Mouse (Mus musculus): Measurements from ENCODE around the gene Ccdc107. TPM values are rescaled to one million over a fixed set of nuclear protein-coding genes. Genes with fewer than 3 reads are reported as not detected.

Gene Ccdc107
- total and polyA plus RNA-seq, 2 experiments, result 221 to 260 TPM

GRCm38 (mm10) chr4:43519551-43519950 lies 26.9 kb downstream of the Ccdc107 start:
- no peaks in the 10 kb centered on the region for H3K36me3 ChIP-seq (ENCODE audit: control insufficient read depth, insufficient read depth, low read length)
- H3K4me1 ChIP-seq (ENCODE audit: control insufficient read depth, insufficient read depth, low read length), result peaks cover 11% of the 10 kb centered on the region
- no peaks in the 10 kb centered on the region for H3K79me2 ChIP-seq (ENCODE audit: control insufficient read depth, insufficient read depth, low read length)
- H3K27ac ChIP-seq (replicated peaks; ENCODE audit: insufficient read depth, low read depth, low read length), result 0 out of 2 replicates have a peak overlapping the region, but pooled peaks have one; percentile 21
- peak; percentile 79 for DNase-seq (ENCODE audit: extremely low read depth, low read depth, low spot score)
- TF ChIP-seq CTCF (IDR thresholded peaks at IDR 0.05; ENCODE audit: low read depth, low read length), result no peak
- no peak for TF ChIP-seq POLR2A (IDR thresholded peaks at IDR 0.05; ENCODE audit: extremely low read depth, insufficient read depth, low read length)
- no peaks in the 10 kb centered on the region for H3K27me3 ChIP-seq (ENCODE audit: control insufficient read depth, insufficient read depth, low read length)
- WGBS, result 18% methylated on average over 10 of the region's 10 CpGs
- H3K9ac ChIP-seq (ENCODE audit: low read depth, low read length), result peak overlapping the region; percentile 38; the same call in 1 of the 2 replicates
- H3K4me3 ChIP-seq (ENCODE audit: insufficient read depth, low read depth, low read length), result no peak overlapping the region

- Histone ChIP-seq H3K4me3 (ENCODE audit: insufficient read depth, low read depth, low read length) (no peak overlapping the region), H3K27me3 (ENCODE audit: control insufficient read depth, insufficient read depth, low read length) (no peaks in the 10 kb centered on the region), H3K27ac (replicated peaks; ENCODE audit: insufficient read depth, low read depth, low read length) (0 out of 2 replicates have a peak overlapping the region, but pooled peaks have one; percentile 21), H3K9ac (ENCODE audit: low read depth, low read length) (peak overlapping the region; percentile 38; the same call in 1 of the 2 replicates), H3K4me1 (ENCODE audit: control insufficient read depth, insufficient read depth, low read length) (peaks cover 11% of the 10 kb centered on the region), H3K36me3 (ENCODE audit: control insufficient read depth, insufficient read depth, low read length) (no peaks in the 10 kb centered on the region), H3K79me2 (ENCODE audit: control insufficient read depth, insufficient read depth, low read length) (no peaks in the 10 kb centered on the region)
- DNase-seq (ENCODE audit: extremely low read depth, low read depth, low spot score), result peak; percentile 64
- 20% methylated on average over 6 of the region's 6 CpGs for WGBS
- no peak for TF ChIP-seq POLR2A (IDR thresholded peaks at IDR 0.05; ENCODE audit: extremely low read depth, insufficient read depth, low read length)
- TF ChIP-seq CTCF (IDR thresholded peaks at IDR 0.05; ENCODE audit: low read depth, low read length), result no peak
Observed at GRCm38 (mm10) chr4:43519956-43520355, 27.3 kb downstream of the Ccdc107 start.

GRCm38 (mm10) chr4:43527880-43528279 lies 35.2 kb downstream of the Ccdc107 start:
- Histone ChIP-seq H3K9ac (ENCODE audit: low read depth, low read length) (no peak overlapping the region), H3K27me3 (ENCODE audit: control insufficient read depth, insufficient read depth, low read length) (no peaks in the 10 kb centered on the region), H3K27ac (replicated peaks; ENCODE audit: insufficient read depth, low read depth, low read length) (no peak overlapping the region), H3K36me3 (ENCODE audit: control insufficient read depth, insufficient read depth, low read length) (peaks cover 7% of the 10 kb centered on the region; the same call in 1 of the 2 replicates), H3K4me3 (ENCODE audit: insufficient read depth, low read depth, low read length) (no peak overlapping the region), H3K4me1 (ENCODE audit: control insufficient read depth, insufficient read depth, low read length) (peaks cover 6% of the 10 kb centered on the region; the same call in 1 of the 2 replicates), H3K79me2 (ENCODE audit: control insufficient read depth, insufficient read depth, low read length) (no peaks in the 10 kb centered on the region)
- WGBS, result 78% methylated on average over 5 of the region's 5 CpGs
- DNase-seq (ENCODE audit: extremely low read depth, low read depth, low spot score), result peak; percentile 18
- peak; percentile 51 for TF ChIP-seq CTCF (IDR thresholded peaks at IDR 0.05; ENCODE audit: low read depth, low read length)
- no peak for TF ChIP-seq POLR2A (IDR thresholded peaks at IDR 0.05; ENCODE audit: extremely low read depth, insufficient read depth, low read length)

GRCm38 (mm10) chr4:43528487-43528886 lies 35.8 kb downstream of the Ccdc107 start:
- Histone ChIP-seq H3K9ac (ENCODE audit: low read depth, low read length) (no peak overlapping the region), H3K4me3 (ENCODE audit: insufficient read depth, low read depth, low read length) (no peak overlapping the region), H3K79me2 (ENCODE audit: control insufficient read depth, insufficient read depth, low read length) (no peaks in the 10 kb centered on the region), H3K36me3 (ENCODE audit: control insufficient read depth, insufficient read depth, low read length) (peaks cover 10% of the 10 kb centered on the region; the same call in 1 of the 2 replicates), H3K4me1 (ENCODE audit: control insufficient read depth, insufficient read depth, low read length) (peaks cover 6% of the 10 kb centered on the region), H3K27ac (replicated peaks; ENCODE audit: insufficient read depth, low read depth, low read length) (no peak overlapping the region), H3K27me3 (ENCODE audit: control insufficient read depth, insufficient read depth, low read length) (no peaks in the 10 kb centered on the region)
- WGBS, result 90% methylated on average over 9 of the region's 9 CpGs
- DNase-seq (ENCODE audit: extremely low read depth, low read depth, low spot score), result peak; percentile 29
- TF ChIP-seq POLR2A (IDR thresholded peaks at IDR 0.05; ENCODE audit: extremely low read depth, insufficient read depth, low read length) (no peak), CTCF (IDR thresholded peaks at IDR 0.05; ENCODE audit: low read depth, low read length) (no peak)

- no peak for DNase-seq (ENCODE audit: extremely low read depth, low read depth, low spot score)
- H3K4me3 ChIP-seq (ENCODE audit: insufficient read depth, low read depth, low read length), result no peak overlapping the region
- no peak for TF ChIP-seq POLR2A (IDR thresholded peaks at IDR 0.05; ENCODE audit: extremely low read depth, insufficient read depth, low read length)
- TF ChIP-seq CTCF (IDR thresholded peaks at IDR 0.05; ENCODE audit: low read depth, low read length), result no peak
- H3K27ac ChIP-seq (replicated peaks; ENCODE audit: insufficient read depth, low read depth, low read length), result no peak overlapping the region
- no peaks in the 10 kb centered on the region for H3K79me2 ChIP-seq (ENCODE audit: control insufficient read depth, insufficient read depth, low read length)
- H3K36me3 ChIP-seq (ENCODE audit: control insufficient read depth, insufficient read depth, low read length), result peaks cover 21% of the 10 kb centered on the region
- 59% methylated on average over 8 of the region's 8 CpGs for WGBS
- no peak overlapping the region for H3K9ac ChIP-seq (ENCODE audit: low read depth, low read length)
- peaks cover 2% of the 10 kb centered on the region; the same call in 1 of the 2 replicates for H3K4me1 ChIP-seq (ENCODE audit: control insufficient read depth, insufficient read depth, low read length)
- H3K27me3 ChIP-seq (ENCODE audit: control insufficient read depth, insufficient read depth, low read length), result no peaks in the 10 kb centered on the region
Observed at GRCm38 (mm10) chr4:43530081-43530501, 37.4 kb downstream of the Ccdc107 start.

GRCm38 (mm10) chr4:43530581-43530980 lies 37.9 kb downstream of the Ccdc107 start:
- WGBS, result 35% methylated on average over 7 of the region's 7 CpGs
- TF ChIP-seq CTCF (IDR thresholded peaks at IDR 0.05; ENCODE audit: low read depth, low read length), result peak; percentile 62
- no peak for TF ChIP-seq POLR2A (IDR thresholded peaks at IDR 0.05; ENCODE audit: extremely low read depth, insufficient read depth, low read length)
- Histone ChIP-seq H3K36me3 (ENCODE audit: control insufficient read depth, insufficient read depth, low read length) (peaks cover 23% of the 10 kb centered on the region), H3K27me3 (ENCODE audit: control insufficient read depth, insufficient read depth, low read length) (no peaks in the 10 kb centered on the region), H3K4me3 (ENCODE audit: insufficient read depth, low read depth, low read length) (no peak overlapping the region), H3K79me2 (ENCODE audit: control insufficient read depth, insufficient read depth, low read length) (no peaks in the 10 kb centered on the region), H3K27ac (replicated peaks; ENCODE audit: insufficient read depth, low read depth, low read length) (no peak overlapping the region), H3K9ac (ENCODE audit: low read depth, low read length) (no peak overlapping the region), H3K4me1 (ENCODE audit: control insufficient read depth, insufficient read depth, low read length) (peaks cover 2% of the 10 kb centered on the region; the same call in 1 of the 2 replicates)
- peak; percentile 68 for DNase-seq (ENCODE audit: extremely low read depth, low read depth, low spot score)
